Mouse (Mus musculus): ENCODE results near the gene Gpr152. TPM values are rescaled to one million over a fixed set of nuclear protein-coding genes. Genes with fewer than 3 reads are reported as not detected.

The Gpr152 gene
- polyA plus RNA-seq (2015; fragmentation: Nextera tagmentation; extraction: Ambion mirVana): not detected in 2 replicates

- 74% methylated on average over 2 of the region's 2 CpGs for WGBS
- no peaks in the 10 kb centered on the region for H3K9me3 ChIP-seq (replicated peaks; ENCODE audit: control insufficient read depth, low read length)
- no peaks in the 10 kb centered on the region for H3K36me3 ChIP-seq (ENCODE audit: control insufficient read depth, insufficient read depth)
- ATAC-seq (replicated peaks; ENCODE audit: extremely low read depth, insufficient read depth, low FRiP score): no peak
- H3K4me2 ChIP-seq (ENCODE audit: low read depth, low read length): no peak within 1 kb of the TSS
- no peak within 1 kb of the TSS for H3K27ac ChIP-seq (ENCODE audit: low read length)
- 0 out of 2 replicates have a peak within 1 kb of the TSS, but pooled peaks have one; percentile 2 for H3K9ac ChIP-seq (ENCODE audit: low read length)
- no peak within 1 kb of the TSS for H3K4me3 ChIP-seq (ENCODE audit: low read length)
- no peaks in the 10 kb centered on the region for H3K27me3 ChIP-seq (ENCODE audit: control insufficient read depth, insufficient read depth, low read length)
- 0 out of 2 replicates have a peak, but pooled peaks cover 3% of the 10 kb centered on the region for H3K4me1 ChIP-seq (ENCODE audit: control insufficient read depth, insufficient read depth, low read length)
Measured at GRCm38 (mm10) chr19:4139446-4139845, at the start of gene Gpr152. Gpr152 (plus strand) TSS chr19:4139787.

DNA sequence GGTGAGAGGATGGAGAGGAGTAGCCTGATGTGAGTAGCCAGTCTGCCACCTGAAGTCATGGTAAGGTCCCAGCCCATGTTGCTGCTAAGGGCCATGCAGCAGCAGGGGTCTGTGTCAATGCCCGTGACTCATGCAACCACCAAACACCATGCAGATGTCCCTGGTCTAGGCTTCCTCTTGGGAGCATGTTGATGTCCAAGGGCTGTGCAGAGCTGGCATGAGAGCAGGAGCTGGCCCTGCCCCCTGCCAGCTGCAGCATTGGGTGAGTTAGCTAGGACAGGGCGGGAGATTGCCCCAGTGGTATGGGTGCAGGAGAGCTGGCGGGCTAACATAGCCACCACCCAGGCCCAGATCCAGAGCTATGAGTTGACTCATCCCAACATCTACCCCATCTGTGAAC lies 49.1 kb upstream of the Gpr152 start:
- peaks cover 9% of the 10 kb centered on the region for H3K4me1 ChIP-seq (ENCODE audit: control insufficient read depth, insufficient read depth, low read length)
- H3K4me3 ChIP-seq (ENCODE audit: low read length): no peak overlapping the region
- peaks cover 3% of the 10 kb centered on the region; the same call in 1 of the 2 replicates for H3K27me3 ChIP-seq (ENCODE audit: control insufficient read depth, insufficient read depth, low read length)
- no peaks in the 10 kb centered on the region for H3K36me3 ChIP-seq (ENCODE audit: control insufficient read depth, insufficient read depth)
- H3K4me2 ChIP-seq (ENCODE audit: low read depth, low read length): no peak overlapping the region
- no peak overlapping the region for H3K27ac ChIP-seq (ENCODE audit: low read length)
- H3K9ac ChIP-seq (ENCODE audit: low read length): no peak overlapping the region
- ATAC-seq (replicated peaks; ENCODE audit: extremely low read depth, insufficient read depth, low FRiP score): no peak
- 90% methylated on average over 3 of the region's 3 CpGs for WGBS
- no peaks in the 10 kb centered on the region for H3K9me3 ChIP-seq (replicated peaks; ENCODE audit: control insufficient read depth, low read length)

- Histone ChIP-seq H3K36me3 (ENCODE audit: control insufficient read depth, insufficient read depth) (no peaks in the 10 kb centered on the region), H3K27me3 (ENCODE audit: control insufficient read depth, insufficient read depth, low read length) (peaks cover 3% of the 10 kb centered on the region; the same call in 1 of the 2 replicates), H3K4me3 (ENCODE audit: low read length) (no peak overlapping the region), H3K9ac (ENCODE audit: low read length) (no peak overlapping the region), H3K4me2 (ENCODE audit: low read depth, low read length) (no peak overlapping the region), H3K4me1 (ENCODE audit: control insufficient read depth, insufficient read depth, low read length) (peaks cover 11% of the 10 kb centered on the region), H3K27ac (ENCODE audit: low read length) (no peak overlapping the region), H3K9me3 (replicated peaks; ENCODE audit: control insufficient read depth, low read length) (no peaks in the 10 kb centered on the region)
- no peak for ATAC-seq (replicated peaks; ENCODE audit: extremely low read depth, insufficient read depth, low FRiP score)
- WGBS: 32% methylated on average over 2 of the region's 2 CpGs
Measured at GRCm38 (mm10) chr19:4091383-4091782, 48.2 kb upstream of the Gpr152 start.

DNA sequence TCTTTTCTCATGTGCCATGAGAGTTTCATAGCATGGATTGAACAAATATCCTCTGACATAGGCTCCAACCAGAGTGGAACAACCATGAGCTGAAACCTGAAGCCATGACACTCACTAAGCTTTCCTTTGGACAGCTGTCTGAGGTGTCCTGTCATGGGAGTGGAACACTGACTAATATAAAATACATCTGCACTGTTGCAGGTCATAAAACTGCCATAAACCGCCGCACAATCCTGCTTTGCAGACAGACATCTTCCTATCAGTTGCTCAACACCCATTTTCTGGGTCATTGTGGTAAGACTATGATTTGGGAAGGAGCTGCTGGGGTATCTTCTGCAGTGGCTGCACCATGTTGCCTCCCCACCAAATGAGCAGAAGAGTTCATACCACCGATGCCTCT lies 46.8 kb upstream of the Gpr152 start:
- Histone ChIP-seq H3K4me3 (ENCODE audit: low read length) (no peak overlapping the region), H3K4me1 (ENCODE audit: control insufficient read depth, insufficient read depth, low read length) (peaks cover 4% of the 10 kb centered on the region; the same call in 1 of the 2 replicates), H3K4me2 (ENCODE audit: low read depth, low read length) (no peak overlapping the region), H3K27me3 (ENCODE audit: control insufficient read depth, insufficient read depth, low read length) (peaks cover 3% of the 10 kb centered on the region; the same call in 1 of the 2 replicates), H3K9ac (ENCODE audit: low read length) (no peak overlapping the region), H3K27ac (ENCODE audit: low read length) (no peak overlapping the region), H3K36me3 (ENCODE audit: control insufficient read depth, insufficient read depth) (no peaks in the 10 kb centered on the region), H3K9me3 (replicated peaks; ENCODE audit: control insufficient read depth, low read length) (no peaks in the 10 kb centered on the region)
- 81% methylated on average over 3 of the region's 3 CpGs for WGBS
- ATAC-seq (replicated peaks; ENCODE audit: extremely low read depth, insufficient read depth, low FRiP score): no peak

DNA sequence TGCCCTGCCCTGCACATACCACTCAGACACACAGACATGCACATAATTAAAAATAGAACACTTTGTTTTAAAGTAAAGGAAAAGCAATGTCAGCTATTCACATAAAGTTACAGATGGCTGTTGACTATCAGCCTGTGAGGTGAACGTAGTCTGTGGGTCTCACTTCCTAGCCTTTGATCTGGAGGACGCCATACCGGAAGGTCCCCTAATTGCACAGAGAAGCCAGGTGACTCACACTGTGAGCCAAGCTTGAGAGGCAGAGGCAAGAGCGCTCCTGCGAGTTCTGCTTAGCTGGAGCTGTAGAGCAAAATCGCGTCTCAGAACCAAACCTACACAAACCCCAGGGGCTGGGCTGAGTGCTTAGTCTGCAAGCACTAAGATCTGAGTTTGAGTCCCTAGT lies 45.8 kb upstream of the Gpr152 start:
- H3K27ac ChIP-seq (ENCODE audit: low read length): no peak overlapping the region
- no peaks in the 10 kb centered on the region for H3K9me3 ChIP-seq (replicated peaks; ENCODE audit: control insufficient read depth, low read length)
- peaks cover 13% of the 10 kb centered on the region for H3K4me1 ChIP-seq (ENCODE audit: control insufficient read depth, insufficient read depth, low read length)
- no peak overlapping the region for H3K4me3 ChIP-seq (ENCODE audit: low read length)
- WGBS: 50% methylated on average over 7 of the region's 7 CpGs
- H3K9ac ChIP-seq (ENCODE audit: low read length): no peak overlapping the region
- H3K27me3 ChIP-seq (ENCODE audit: control insufficient read depth, insufficient read depth, low read length): peaks cover 3% of the 10 kb centered on the region; the same call in 1 of the 2 replicates
- H3K36me3 ChIP-seq (ENCODE audit: control insufficient read depth, insufficient read depth): no peaks in the 10 kb centered on the region
- no peak for ATAC-seq (replicated peaks; ENCODE audit: extremely low read depth, insufficient read depth, low FRiP score)
- no peak overlapping the region for H3K4me2 ChIP-seq (ENCODE audit: low read depth, low read length)

DNA sequence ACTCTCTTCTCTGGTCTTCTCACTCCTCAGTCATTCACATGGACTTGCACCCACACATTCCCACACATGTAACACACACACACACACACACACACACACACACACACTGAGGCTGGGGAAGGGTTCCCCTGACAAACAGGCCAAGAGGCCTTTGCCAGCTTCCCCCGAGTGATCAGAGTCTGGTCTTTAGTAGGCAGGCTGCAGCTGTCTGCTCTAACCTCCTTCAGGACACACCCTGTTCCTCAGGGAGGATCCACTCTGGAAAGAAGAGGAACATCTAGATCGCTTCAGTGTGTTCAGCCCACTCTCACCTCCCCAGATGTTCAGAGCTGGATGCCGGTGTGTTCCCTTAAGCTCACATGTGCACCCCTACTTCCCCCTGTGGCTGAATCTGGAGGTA lies 45.2 kb upstream of the Gpr152 start:
- Histone ChIP-seq H3K9ac (ENCODE audit: low read length) (no peak overlapping the region), H3K4me1 (ENCODE audit: control insufficient read depth, insufficient read depth, low read length) (peaks cover 17% of the 10 kb centered on the region), H3K4me3 (ENCODE audit: low read length) (no peak overlapping the region), H3K9me3 (replicated peaks; ENCODE audit: control insufficient read depth, low read length) (no peaks in the 10 kb centered on the region), H3K4me2 (ENCODE audit: low read depth, low read length) (no peak overlapping the region), H3K36me3 (ENCODE audit: control insufficient read depth, insufficient read depth) (no peaks in the 10 kb centered on the region), H3K27me3 (ENCODE audit: control insufficient read depth, insufficient read depth, low read length) (peaks cover 3% of the 10 kb centered on the region; the same call in 1 of the 2 replicates), H3K27ac (ENCODE audit: low read length) (no peak overlapping the region)
- ATAC-seq (replicated peaks; ENCODE audit: extremely low read depth, insufficient read depth, low FRiP score): no peak
- WGBS: 73% methylated on average over 3 of the region's 3 CpGs

DNA sequence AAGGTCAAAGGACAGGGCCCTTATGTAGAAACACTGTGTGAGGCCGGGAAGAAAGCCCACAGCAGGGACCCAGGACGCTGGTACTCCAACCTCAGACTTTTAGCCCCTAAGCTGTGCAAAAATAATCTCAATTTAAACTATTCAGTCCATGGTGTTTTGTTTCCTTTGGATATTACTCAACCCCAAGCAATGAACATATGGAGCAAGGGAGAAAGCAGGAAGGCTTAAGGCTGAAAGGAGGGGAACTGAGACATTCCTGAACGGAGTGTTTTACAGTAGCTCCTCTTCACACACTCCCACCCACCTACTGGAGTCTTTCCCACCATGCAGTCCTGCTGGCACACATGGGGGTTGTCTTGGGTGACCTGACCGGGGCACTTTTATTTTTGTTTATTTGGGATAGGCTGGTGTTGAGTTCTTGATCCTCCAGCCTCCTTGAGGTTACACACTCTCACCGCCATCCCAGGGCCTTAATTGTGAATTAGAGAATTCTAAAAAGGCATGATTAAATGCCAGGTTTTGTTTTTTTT lies 44.7 kb upstream of the Gpr152 start:
- no peak for ATAC-seq (replicated peaks; ENCODE audit: extremely low read depth, insufficient read depth, low FRiP score)

DNA sequence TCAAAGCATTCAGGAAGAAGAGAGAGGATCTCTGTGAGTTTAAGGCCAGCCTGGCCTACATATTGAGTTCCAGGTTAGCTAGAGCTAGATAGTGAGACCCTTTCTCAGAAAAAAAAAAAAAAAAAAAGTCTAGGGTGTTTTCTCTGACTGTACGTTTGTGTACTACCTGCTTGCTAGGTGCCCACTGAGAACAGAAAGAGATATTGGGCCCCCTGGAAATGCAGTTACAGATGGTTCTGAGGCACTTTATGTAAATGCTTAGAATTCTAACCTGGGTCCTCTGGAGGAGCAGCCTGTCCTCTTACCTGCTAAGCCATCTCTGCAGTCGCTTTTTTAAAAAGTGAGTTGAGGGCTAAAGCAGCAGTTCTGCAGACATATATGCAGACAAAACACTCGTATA lies 43.8 kb upstream of the Gpr152 start:
- Histone ChIP-seq H3K4me1 (ENCODE audit: control insufficient read depth, insufficient read depth, low read length) (peaks cover 28% of the 10 kb centered on the region), H3K36me3 (ENCODE audit: control insufficient read depth, insufficient read depth) (no peaks in the 10 kb centered on the region), H3K4me2 (ENCODE audit: low read depth, low read length) (no peak overlapping the region), H3K9ac (ENCODE audit: low read length) (no peak overlapping the region), H3K27ac (ENCODE audit: low read length) (no peak overlapping the region), H3K9me3 (replicated peaks; ENCODE audit: control insufficient read depth, low read length) (no peaks in the 10 kb centered on the region), H3K4me3 (ENCODE audit: low read length) (no peak overlapping the region), H3K27me3 (ENCODE audit: control insufficient read depth, insufficient read depth, low read length) (peaks cover 5% of the 10 kb centered on the region; the same call in 1 of the 2 replicates)
- 66% methylated on average over 3 of the region's 3 CpGs for WGBS
- no peak for ATAC-seq (replicated peaks; ENCODE audit: extremely low read depth, insufficient read depth, low FRiP score)

More for the DNA sequence above, 44.7 kb upstream of the Gpr152 start:
- H3K4me1 ChIP-seq (ENCODE audit: control insufficient read depth, insufficient read depth, low read length): peaks cover 22% of the 10 kb centered on the region
- H3K36me3 ChIP-seq (ENCODE audit: control insufficient read depth, insufficient read depth): no peaks in the 10 kb centered on the region
- no peak overlapping the region for H3K9ac ChIP-seq (ENCODE audit: low read length)
- no peak overlapping the region for H3K4me2 ChIP-seq (ENCODE audit: low read depth, low read length)
- H3K27me3 ChIP-seq (ENCODE audit: control insufficient read depth, insufficient read depth, low read length): no peaks in the 10 kb centered on the region
- 70% methylated on average over 5 of the region's 5 CpGs for WGBS
- H3K4me3 ChIP-seq (ENCODE audit: low read length): no peak overlapping the region
- H3K9me3 ChIP-seq (replicated peaks; ENCODE audit: control insufficient read depth, low read length): no peaks in the 10 kb centered on the region
- H3K27ac ChIP-seq (ENCODE audit: low read length): no peak overlapping the region

- WGBS: under 1% methylated on average over 65 of the region's 65 CpGs
- Histone ChIP-seq H3K27ac (ENCODE audit: low read length) (peak within 1 kb of the TSS; percentile 86), H3K27me3 (ENCODE audit: control insufficient read depth, insufficient read depth, low read length) (peaks cover 12% of the 10 kb centered on the region; the same call in 1 of the 2 replicates), H3K4me1 (ENCODE audit: control insufficient read depth, insufficient read depth, low read length) (peaks cover 32% of the 10 kb centered on the region), H3K4me3 (ENCODE audit: low read length) (peak within 1 kb of the TSS; percentile 70), H3K36me3 (ENCODE audit: control insufficient read depth, insufficient read depth) (no peaks in the 10 kb centered on the region), H3K9me3 (replicated peaks; ENCODE audit: control insufficient read depth, low read length) (no peaks in the 10 kb centered on the region), H3K9ac (ENCODE audit: low read length) (peak within 1 kb of the TSS; percentile 76), H3K4me2 (ENCODE audit: low read depth, low read length) (peak within 1 kb of the TSS; percentile 68)
- peak; percentile 90 for ATAC-seq (replicated peaks; ENCODE audit: extremely low read depth, insufficient read depth, low FRiP score)
Measured at GRCm38 (mm10) chr19:4096642-4097440, 42.7 kb upstream of the Gpr152 start, which contains the start of gene Cdk2ap2. Cdk2ap2 (plus strand) TSS chr19:4097182.

Data from heart, embryonic 16.5 days (tissue).